8 mouse cellular contexts compared by ENCODE assay signal in genomic region chr19:5662981-5663913, GRCm38 (mm10). TPM values are rescaled to one million over a fixed set of nuclear protein-coding genes. Genes with fewer than 3 reads are reported as not detected.
DNase-seq lines count a peak whose midpoint lies in the region; ATAC-seq lines count a peak whose summit lies in the region.

Gene Sipa1 (minus strand): TSS chr19:5663707.

- ATAC-seq in inflammation-experienced regulatory T-cells, adult 6 months: peak; percentile 86

- peak within 1 kb of the TSS; percentile 98 for H3K4me3 ChIP-seq in megakaryocyte, embryonic 14.5 days (replicated peaks)

- H3K36me3 ChIP-seq in megakaryocyte, embryonic 14.5 days (replicated peaks; ENCODE audit: low read length): peaks cover 77% of the 10 kb centered on the region

- H3K9me3 ChIP-seq in megakaryocyte, embryonic 14.5 days: no peaks in the 10 kb centered on the region

- peak; percentile 98 for DNase-seq in adrenal gland, adult 2 months
- DNase-seq in embryo, embryonic 11 days: peak; percentile 94
- DNase-seq in gastrocnemius, postnatal 25 days: peak; percentile 94
- peak; percentile 49 to 75 for DNase-seq in left cerebral cortex, adult 9 months (ENCODE audit: low spot score in 2 of 2)
- DNase-seq in right cerebral cortex, postnatal 10 days (ENCODE audit: low spot score in 2 of 2): peak; percentile 82 to 86
- DNase-seq in urinary bladder, postnatal 25 days (ENCODE audit: low spot score): peak; percentile 93

- H3K27me3 ChIP-seq in megakaryocyte, embryonic 14.5 days (replicated peaks): no peaks in the 10 kb centered on the region

- peaks cover 82% of the 10 kb centered on the region for H3K4me1 ChIP-seq in megakaryocyte, embryonic 14.5 days

RNA-seq across cellular contexts. Expression of gene Sipa1, which starts in this region (rescaled TPM):
- total RNA-seq in adrenal gland, adult 2 months (2021): 10 to 100 TPM; 39.8 to 62.1 TPM
- 165 and 177 TPM in 2 replicates for polyA plus RNA-seq in adrenal gland, adult 2 months (2012; rRNA removed)
- total RNA-seq in gastrocnemius, postnatal 25 days (2021): 10 to 100 TPM in 1 of 2 experiments, 1 to 10 TPM in 1; 10.0 to 11.5 TPM
- 10 to 100 TPM; 23.3 to 28.7 (median 25.0) TPM for polyA plus RNA-seq in inflammation-experienced regulatory T-cells, adult 6 months (2017; shearing (Covaris generic))
- polyA plus RNA-seq in megakaryocyte, embryonic 14.5 days (2012; ENCODE audit: insufficient read depth, low replicate concordance): 116 and 134 TPM in 2 replicates

Comparison
In these comparisons a context has a peak if more than half of its experiments do, and no peak if none do; other contexts are left out.
1. Peak in every context shown above with its lines: DNase-seq, ATAC-seq and H3K4me3 ChIP-seq.